Mouse (Mus musculus) MEL (cell line): ENCODE data around the gene Slc2a9.

Source experiments
- CTCF ChIP-seq, 3 experiments: IDR thresholded peaks in 2 of 3; conservative IDR thresholded peaks in 1 of 3; 2 replicates each; pipeline ENCODE4 v1.5.1; 2011 to 2012; ENCODE audit warnings: low read length in 3 of 3, low read depth in 2 of 3, mild to moderate bottlenecking in 2 of 3, improper control_type of control experiment in 1 of 3, inconsistent platforms in 1 of 3, mixed read lengths in 1 of 3, moderate library complexity in 1 of 3; ENCODE audit not compliant: control insufficient read depth in 1 of 3, insufficient read depth in 1 of 3, poor library complexity in 1 of 3, severe bottlenecking in 1 of 3
- GABPA ChIP-seq: IDR thresholded peaks from 2 replicates; pipeline ENCODE4 v1.6.1; 2012; ENCODE audit warnings: low read depth, mild to moderate bottlenecking, inconsistent platforms, low read length, improper control_type of control experiment, moderate library complexity
- HCFC1 ChIP-seq: IDR thresholded peaks from 2 replicates; pipeline ENCODE4 v1.6.1; 2012; ENCODE audit warnings: low read depth, mild to moderate bottlenecking, inconsistent platforms, low read length, improper control_type of control experiment, moderate library complexity
- MAX ChIP-seq: IDR thresholded peaks from 2 replicates; pipeline ENCODE4 v1.6.1; 2011; ENCODE audit warnings: low read length, improper control_type of control experiment
- MAZ ChIP-seq: IDR thresholded peaks from 2 replicates; pipeline ENCODE4 v1.6.1; 2012; ENCODE audit warnings: low read depth, mild to moderate bottlenecking, inconsistent platforms, low read length, improper control_type of control experiment
- POLR2A ChIP-seq, 2 experiments: IDR thresholded peaks; 2 replicates each; pipeline ENCODE4 v1.6.1; 2011 to 2012; ENCODE audit warnings: low read length in 2 of 2, mild to moderate bottlenecking in 2 of 2, control low read depth in 1 of 2, improper control_type of control experiment in 1 of 2, low read depth in 1 of 2, moderate library complexity in 1 of 2; ENCODE audit not compliant: control insufficient read depth in 1 of 2, insufficient read depth in 1 of 2, poor library complexity in 1 of 2
- POLR2AphosphoS5 ChIP-seq: IDR thresholded peaks from 2 replicates; pipeline ENCODE4 v1.6.1; 2012; ENCODE audit warnings: low read depth, borderline replicate concordance, mild to moderate bottlenecking, inconsistent platforms, low read length, moderate library complexity, mixed read lengths
- TCF12 ChIP-seq: IDR thresholded peaks from 2 replicates; pipeline ENCODE4 v1.6.1; 2014; ENCODE audit warnings: low read depth, mild to moderate bottlenecking, inconsistent platforms, low read length, improper control_type of control experiment, moderate library complexity
- ZMIZ1 ChIP-seq: IDR thresholded peaks from 2 replicates; pipeline ENCODE4 v1.6.1; 2012; ENCODE audit warnings: low read depth, mild to moderate bottlenecking, inconsistent platforms, low read length, improper control_type of control experiment, moderate library complexity

GRCm38 (mm10) chr5:38305241-38305640 is 197.7 kb downstream of the Slc2a9 start:
- TF ChIP-seq CTCF (IDR thresholded peaks at IDR 0.05 in 2 of 3, conservative IDR thresholded peaks at IDR 0.05 in 1 of 3; ENCODE audit: control insufficient read depth in 1 of 3, insufficient read depth in 1 of 3, low read depth in 2 of 3, low read length in 3 of 3, poor library complexity in 1 of 3, severe bottlenecking in 1 of 3) (no peak), POLR2AphosphoS5 (no peak), POLR2A (IDR thresholded peaks at IDR 0.05; ENCODE audit: control insufficient read depth in 1 of 2, insufficient read depth in 1 of 2, low read depth in 1 of 2, low read length in 2 of 2, poor library complexity in 1 of 2) (no peak), MAZ (no peak), MAX (no peak), ZMIZ1 (no peak), HCFC1 (no peak), GABPA (no peak), TCF12 (no peak)
